Mouse (Mus musculus) retina, postnatal 1 day (tissue): ENCODE measurements around the gene Crk.

Source experiments
- DNase-seq: peaks from one replicate; pipeline ENCODE4 v3.0.0-alpha.2; 2012

Crk gene

DNA sequence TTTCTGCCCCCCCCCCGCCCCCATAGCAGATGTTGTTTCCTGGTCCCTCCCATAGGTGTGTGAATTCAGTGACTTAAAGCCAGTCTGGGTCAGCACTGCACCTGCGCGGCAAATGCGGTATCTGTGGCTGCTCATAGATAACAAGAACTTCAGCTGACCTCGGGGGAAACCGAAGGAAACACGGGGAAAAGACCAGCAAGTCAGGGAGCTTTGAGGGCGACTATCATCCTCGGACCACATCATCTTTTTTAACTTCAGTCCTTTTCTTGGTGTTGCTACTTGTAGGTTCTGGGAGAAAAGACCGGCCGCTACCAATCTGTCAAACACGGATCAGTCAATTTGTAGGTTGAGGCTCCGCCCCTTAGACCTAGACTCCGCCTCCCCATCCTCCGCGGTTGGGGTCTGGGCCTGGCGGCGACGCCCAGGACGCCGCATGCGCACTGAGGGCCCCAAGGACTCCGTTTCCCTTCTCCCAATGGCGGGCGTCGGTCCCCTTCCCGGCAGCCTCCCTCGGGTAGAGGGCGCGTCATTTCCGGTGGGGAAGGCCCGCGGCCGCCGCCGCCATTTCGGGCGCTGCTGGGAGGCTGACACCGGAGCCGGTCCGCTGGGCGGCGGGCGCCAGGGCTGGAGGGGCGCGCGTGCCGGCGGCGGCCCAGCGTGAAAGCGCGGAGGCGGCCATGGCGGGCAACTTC is at the start of gene Crk:
Gene Crk, plus strand, starts transcription at position 513 of the 692 bp plus-strand sequence.
- DNase-seq: peak; percentile 98

DNA sequence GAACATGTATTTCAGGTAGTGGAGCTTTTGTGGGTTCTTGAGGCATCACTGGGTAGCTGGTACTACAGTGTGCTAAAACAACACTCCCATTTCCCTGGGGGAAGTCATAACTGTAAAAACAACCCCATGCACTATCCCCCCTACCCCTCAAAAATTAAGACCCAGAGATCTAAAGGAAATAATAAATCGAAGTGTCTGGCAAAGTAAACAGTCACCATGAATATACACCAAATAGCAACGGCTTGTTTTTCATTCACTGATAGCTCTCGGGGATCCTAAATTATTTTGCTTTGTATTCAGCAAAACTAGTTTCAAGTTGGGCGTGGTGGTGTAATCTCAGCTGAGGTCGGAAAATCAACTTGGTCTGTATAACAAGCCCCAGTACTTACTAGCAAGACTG is 49.0 kb upstream of the Crk start:
- no peak for DNase-seq

DNA sequence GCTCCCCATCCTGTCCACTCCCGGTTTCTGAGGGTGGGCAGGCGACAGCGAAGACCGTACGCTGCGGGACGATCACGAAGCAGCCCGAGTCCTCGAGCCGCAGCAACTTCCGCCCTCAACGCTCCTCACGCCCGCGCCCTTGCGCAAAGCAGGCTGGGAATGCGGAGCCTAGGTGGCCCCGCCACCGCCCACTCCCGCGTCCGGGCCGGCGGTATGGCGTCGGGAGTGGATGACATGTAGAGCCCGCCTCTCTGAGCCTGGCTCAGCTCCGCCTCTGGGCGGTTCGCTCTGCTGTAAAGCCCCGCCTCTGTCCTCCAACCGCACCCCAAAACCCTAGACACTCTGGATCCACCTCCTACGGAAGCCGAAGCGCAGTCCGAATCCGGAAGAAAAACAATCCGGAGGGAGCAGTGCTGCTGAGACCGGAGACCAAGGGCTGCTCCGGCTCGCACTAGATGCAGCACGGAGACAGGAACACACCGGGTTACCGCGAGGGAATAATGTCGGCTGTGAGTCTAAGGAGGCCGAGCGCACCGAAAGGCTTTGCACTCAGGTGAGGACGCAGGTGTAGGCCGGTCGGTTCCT is 48.3 kb upstream of the Crk start, which contains the start of gene Inpp5k:
Gene Inpp5k, plus strand, starts transcription at position 344 of the 585 bp plus-strand sequence.
- DNase-seq: peak; percentile 98

DNA sequence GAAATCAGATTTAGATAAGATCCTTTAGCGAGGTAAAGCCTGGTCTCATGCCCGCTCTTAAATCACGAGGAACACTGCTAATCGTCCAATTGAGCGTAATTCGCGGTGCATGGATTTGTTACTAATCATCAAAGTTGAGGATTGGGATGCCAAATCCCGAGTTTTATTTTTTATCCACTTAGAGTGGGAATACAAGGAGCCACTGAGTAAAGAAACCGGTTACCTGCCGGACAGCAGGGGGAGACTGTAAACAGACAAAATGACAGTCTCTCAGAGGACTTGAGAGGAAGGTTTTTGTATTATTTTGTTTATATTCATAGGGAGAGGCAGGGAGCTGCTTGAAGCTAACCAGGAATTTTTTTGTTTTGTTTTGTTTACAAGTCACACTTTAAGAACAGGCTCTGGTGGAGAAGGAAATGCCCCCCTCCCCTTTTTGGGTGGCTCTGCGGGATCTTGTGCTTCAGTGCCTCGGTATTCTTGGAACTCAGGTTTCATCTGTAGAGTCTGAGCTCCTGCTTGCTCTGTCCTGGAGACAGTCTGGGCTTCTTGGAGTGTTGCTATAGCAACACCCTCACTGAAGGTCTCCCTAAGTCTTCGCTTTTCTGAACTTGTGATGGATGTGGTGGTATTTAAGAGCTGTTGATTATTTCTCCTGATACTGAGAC is 47.4 kb upstream of the Crk start:
- peak; percentile 50 for DNase-seq

DNA sequence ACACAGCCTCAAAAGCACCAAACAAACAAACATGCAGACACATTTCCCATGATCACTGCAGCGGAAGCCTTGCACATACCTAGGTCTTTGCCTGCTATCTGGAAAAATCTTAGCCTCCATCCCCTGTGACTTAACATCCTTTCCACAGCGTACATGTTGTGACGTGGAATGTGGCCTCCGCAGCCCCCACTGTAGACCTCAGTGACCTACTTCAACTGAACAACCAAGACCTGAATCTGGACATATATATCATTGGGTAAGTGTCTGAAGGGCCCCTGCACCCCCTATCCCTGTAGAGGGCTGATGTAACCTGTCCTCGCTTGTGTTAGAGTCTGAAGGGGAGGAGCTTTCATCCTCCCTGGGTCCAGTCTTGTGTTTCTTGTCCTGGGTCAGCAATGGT is 46.1 kb upstream of the Crk start:
- DNase-seq: no peak

DNA sequence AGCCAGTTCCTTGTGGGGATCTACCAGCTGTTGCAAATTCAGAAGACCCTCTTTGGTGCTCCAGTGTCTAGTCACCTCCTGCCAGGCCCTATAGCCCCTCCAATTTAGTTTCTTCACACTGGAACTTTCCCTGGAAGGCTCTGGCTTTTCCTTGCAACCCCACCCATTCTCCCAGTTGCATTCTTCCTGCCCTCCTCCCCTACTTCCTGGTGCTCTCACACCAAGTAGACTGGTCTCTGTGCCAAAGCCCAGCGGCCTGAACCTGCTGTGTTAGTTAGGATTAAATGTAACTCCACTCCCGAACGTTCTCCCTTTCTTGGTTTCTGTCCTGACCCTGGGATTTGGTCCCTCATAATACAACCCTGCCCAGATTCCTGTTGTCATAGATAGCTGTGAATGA is 44.3 kb upstream of the Crk start:
- DNase-seq: no peak

DNA sequence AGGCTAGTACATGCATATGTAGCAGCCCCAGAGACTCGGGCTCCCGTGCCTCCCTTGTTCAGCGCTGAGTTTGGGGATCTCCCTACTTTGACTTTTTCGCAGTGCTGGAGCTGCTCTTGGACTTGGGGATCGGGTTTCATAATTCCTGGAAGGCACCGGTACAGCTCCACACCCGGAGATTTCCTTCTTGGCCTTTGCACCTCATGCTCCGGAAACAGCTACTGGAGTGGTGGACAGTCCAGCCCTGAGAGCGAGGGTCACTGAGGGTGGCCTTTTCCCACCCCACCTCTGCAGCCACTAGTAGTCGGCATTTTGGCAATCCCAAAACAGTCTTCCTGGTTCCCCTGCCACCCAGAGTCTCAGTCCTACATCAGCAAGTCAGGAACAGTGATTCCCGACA is 43.7 kb upstream of the Crk start:
- DNase-seq: no peak

DNA sequence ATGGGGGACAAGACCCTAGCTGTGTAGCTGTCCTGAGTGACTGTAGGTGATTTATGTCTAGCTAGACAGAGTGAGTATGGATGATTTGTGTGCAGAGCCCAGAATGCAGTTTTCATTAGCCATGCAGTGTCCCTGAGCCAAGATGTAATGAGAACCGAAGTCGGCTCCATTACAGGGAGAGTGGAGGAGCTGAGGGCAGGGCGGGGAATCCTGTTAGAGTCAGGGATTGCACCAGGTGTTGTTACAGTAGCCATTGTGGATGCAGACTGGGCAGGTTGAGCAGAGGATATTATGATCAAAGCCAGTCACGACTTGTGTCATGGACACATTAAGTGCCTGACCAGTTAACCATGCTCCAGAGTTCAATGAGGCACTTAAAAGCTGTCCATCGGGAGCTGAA is 35.7 kb upstream of the Crk start:
- DNase-seq: no peak

DNA sequence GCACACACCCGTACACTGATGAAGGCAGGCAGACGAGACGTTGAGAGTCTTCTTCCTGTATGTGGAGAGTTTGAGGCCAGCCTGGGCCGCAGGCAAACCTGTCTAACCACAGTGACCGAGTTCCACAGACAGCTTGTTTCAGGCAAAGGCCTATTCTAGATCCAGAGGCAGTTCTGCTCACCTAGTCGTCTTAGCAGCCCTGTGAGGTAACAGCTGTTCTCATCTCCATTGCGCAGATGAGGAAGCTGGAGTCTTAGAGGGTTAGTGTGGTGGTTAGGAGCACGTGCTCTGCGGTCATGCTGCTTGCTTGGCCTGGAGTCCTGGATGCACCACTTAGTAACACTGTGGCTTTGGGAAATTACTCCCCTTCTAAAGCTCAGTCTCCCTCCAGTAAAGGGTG is 34.4 kb upstream of the Crk start:
- no peak for DNase-seq

DNA sequence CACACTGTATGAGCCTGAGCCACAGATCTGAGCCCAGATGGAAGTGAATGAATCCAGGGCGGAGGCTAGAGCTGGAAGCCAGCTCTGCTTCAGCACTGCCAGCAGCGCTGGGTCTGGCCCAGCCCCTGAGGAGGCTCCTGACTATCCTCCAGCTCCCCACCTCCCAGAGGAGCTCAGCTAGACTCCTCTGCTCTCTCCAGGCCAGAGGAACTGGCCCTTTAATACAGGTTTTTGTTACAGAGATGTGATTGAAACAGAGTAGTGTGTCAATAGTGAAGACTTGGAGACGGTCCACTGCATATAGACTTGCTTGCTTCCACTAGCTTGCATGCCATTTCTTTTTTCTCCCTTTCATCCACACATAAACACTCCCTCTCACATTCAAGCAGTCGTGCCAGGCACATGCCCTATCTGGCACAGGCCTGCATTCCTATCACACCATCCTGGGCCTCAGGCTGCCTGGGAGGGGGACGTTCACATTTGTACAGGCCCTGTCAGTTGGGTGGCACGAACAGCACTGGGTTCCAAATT is 31.3 kb upstream of the Crk start:
- no peak for DNase-seq

DNA sequence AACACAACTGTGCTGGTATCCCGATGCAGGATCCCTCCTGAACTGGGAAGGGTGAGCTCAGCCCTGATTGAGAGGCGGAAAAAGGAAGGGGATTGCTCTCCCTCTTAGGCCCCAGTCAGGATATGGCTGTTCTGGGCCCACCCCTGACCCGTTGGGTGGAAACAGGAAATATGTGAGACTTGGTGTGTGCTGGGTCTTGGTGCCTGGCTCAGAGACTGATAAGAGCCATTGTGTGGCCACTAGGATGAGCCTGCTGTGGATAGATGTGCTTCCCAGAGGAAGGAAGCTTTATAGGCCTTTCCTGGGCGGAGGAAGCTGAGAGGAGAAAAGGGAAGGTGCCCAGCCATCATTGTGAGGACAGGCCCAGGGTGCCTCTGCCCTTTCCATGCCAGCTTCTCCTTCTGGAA is 29.9 kb upstream of the Crk start:
- DNase-seq: no peak

DNA sequence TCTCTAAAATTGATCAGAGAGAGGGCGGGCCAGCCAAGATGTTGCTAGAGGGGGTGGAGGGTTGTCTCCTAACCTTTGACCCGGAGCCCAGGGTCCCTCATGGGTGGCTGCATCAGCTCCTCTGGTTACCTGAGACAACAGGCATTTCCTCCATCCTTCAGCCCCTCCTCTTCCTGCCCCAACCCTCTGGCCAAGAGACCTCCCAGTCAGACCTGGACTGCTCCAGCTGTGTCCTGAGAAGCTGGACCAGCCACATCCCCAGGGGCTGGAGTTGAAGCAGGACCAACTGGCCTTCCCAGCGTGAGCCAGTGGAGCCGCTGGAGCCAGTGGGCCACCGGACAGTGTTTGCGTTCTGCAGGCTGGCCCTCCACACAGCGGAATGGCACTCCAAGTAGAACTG is 28.7 kb upstream of the Crk start, which contains the start of gene Myo1c:
Gene Myo1c, plus strand, starts transcription at position 194 of the 400 bp plus-strand sequence.
- DNase-seq: no peak

DNA sequence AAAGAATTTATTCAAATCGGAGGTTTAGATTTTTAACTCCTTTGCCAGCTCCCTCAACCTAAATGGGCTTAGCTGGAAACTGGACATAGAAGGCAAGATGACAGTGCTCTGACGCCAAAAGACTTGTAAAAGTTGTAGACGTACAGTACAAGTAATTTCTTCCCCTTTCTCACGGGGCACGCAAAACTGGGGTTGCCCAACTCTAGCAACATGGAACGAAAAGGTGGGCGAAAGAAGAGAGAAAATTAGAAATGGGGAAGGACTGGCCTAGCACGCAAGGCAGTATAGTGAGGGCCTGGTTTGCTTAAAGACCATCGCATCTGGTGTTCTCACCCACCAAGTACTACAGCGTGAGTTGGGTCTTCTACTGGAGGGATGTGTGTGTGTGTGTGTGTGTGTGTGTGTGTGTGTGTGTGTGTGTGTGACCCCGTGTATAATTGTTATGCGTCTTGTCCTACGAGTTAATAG is 28.1 kb upstream of the Crk start:
- DNase-seq: no peak

DNA sequence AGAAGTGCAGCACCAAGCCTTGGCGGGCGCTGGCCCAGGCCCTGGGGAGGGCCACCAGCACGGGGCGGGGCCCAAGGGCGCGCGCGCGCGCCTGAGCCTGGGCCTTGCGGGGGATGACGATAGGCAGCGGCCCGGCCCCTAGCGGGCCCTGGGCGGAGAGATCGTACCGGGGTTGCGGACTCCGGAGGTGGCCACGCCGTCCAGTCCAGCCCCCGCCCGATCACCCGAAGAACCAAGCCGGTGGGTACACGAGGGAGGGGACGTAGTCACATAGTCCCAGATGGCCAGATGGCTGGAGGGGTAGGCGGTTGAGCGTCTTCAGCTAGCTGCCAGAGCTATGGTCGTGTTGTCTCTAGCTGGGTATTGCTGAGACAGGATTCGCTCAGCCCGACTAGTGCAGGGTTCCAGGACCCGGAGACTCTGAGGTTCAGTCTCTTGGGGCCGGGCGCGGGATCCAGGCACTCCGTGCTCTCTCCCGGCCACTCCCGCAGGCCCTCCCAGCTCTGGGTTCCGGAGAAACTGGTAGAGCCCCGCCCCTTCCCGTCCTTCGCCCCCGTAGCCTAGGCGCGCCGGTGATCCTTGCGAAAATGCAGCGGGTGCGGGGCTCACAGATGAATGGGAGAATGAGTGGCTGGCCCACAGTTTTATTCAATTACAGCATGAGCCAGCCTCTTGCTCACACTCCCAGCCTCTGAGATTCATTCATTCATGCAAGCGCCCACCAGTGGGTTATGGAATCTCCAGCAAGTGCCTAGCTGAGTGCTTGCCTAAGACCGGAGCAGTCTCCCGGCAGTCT is 27.4 kb upstream of the Crk start:
- peak; percentile 73 for DNase-seq

DNA sequence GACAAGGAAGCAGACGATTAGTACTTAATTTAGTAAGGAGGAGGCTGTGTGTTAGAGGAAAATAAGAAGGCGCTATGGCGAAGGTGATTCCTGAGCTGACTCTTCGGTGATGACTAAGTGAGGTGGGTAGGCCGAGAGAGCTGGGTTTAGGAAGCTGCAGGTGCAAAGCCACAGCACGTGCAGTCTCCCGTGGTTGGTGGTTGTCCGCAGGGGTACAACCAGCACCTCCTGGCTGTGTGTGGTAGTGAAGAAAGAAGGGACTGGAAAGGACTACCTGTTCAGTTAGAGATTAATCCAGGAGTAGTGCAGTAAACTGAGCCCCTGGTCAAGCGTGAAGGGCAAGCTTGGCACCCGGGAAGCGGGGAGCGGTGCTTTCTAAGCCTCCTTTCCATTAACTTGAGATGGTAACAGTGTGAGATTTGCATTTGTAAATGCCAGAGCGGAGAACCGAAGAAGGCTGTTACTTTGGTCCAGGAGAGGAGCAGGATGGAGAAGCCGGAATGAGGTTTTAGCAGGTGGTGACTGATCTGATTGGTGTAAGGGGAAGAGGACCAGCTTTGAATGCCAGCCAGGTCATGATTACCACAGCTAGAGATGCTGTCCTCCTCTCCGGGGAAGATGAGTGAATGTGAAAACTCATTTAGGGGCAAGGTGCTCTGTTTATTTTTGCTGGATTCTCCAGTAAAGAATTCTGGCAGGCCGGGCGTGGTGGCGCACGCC is 26.7 kb upstream of the Crk start:
- DNase-seq: no peak

DNA sequence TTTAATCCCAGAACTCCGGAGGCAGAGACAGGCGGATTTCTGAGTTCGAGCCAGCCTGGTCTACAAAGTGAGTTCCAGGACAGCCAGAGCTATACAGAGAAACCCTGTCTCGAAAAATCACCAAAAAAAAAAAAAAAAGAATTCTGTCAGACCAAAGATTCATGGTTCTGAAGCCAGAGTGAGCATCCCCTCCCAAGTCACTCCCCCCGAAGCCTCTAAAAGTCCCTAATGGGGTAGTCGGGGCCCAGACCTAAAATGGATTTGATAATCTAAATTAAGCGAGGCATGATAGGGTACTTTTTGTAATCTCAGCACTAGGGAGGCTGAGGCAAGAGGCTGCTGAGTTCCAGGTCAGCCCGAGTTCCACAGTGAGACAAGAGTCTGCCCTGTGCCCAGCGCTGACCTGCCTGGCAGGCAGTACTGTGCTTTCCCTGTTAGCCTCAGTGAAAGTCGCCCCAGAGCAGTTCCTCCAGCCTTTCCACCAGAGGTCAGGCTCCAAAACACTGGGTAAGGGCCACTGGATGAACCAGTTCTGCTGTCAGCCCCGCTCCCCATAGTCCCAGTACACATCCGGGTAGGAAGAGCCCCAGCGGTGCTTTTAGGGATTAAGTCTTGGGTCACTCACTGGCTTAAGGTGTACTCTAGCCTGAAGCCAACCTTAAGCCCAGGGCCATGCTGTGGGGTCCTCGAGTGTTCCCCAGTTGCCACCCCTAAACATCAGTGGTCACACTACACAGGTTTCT is 25.9 kb upstream of the Crk start:
- peak; percentile 26 for DNase-seq

DNA sequence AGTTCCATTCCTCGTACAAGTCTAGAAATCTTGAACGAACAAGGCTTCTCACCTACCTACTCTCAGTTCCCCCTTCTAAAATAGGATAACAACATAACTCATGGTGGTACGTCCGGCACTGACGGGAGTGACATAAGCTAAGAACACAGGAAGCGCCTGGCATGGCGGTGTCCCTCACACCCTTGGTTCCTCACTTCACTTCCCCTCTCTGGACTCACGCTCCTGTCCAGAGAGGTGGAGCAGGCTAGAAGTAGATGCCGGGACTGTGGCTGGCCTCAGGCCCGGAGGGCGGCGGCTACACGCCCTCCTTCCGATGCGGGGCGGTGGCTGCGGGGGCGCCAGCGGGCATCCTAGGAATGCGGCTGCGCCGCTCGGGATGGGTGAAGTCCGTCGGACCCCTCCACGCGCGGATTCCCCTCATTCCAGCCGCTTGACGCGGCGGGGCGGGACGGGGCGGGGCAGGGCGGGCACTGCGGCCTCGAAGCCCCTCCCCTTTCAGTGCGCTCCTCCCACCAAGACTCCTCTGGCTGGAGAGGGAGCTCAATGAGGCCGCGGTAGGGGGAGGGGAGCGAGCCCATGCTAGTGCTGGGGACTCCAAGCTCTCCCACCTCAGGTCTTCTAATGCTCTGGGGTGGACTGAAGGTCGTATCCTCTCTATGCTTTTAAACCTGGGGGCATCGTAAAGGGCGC is 25.1 kb upstream of the Crk start:
- DNase-seq: peak; percentile 93

DNA sequence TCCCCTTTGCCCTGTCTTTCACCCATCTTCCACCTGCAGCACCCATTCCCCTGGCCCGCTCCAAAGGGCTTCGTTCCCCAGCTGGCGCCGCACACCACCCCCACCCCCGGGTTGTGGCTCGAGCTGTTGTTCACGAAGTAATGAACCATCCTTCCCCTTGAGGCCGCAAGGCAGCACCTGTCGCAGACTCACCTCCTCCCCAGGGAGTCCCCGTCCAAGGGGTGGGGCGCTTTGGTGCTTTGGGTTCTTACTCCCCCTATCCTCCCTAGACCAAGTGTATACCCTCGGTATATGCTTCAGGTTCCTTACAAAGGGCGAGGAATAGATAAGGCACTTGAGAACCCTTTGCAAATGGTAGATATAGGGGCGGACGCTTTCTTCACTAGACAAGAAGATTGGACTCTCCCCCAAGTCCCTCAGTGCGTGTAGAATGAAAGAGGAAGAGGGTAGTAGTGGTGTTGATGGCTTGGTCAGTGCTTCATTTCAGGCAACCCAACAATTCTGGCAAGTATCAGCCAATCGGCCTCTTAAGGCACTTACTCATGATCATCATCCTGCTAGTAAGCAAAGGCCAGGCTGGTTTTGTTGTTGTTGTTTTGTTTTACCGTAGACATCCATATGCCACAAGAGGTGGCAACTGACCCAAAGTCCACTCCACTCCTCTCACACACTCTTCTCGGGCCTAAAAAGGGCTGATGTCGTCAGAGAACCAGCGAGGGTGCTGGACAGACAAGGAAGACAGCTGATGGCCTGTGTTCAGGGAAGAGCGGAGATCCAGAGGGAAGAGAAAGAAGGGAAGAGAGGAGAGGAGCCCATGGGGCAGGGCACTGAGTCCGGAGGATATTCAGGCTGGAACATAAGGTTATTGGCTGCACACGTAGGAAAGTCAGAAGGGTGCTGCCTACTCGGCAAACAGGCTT is 24.3 kb upstream of the Crk start:
- no peak for DNase-seq

DNA sequence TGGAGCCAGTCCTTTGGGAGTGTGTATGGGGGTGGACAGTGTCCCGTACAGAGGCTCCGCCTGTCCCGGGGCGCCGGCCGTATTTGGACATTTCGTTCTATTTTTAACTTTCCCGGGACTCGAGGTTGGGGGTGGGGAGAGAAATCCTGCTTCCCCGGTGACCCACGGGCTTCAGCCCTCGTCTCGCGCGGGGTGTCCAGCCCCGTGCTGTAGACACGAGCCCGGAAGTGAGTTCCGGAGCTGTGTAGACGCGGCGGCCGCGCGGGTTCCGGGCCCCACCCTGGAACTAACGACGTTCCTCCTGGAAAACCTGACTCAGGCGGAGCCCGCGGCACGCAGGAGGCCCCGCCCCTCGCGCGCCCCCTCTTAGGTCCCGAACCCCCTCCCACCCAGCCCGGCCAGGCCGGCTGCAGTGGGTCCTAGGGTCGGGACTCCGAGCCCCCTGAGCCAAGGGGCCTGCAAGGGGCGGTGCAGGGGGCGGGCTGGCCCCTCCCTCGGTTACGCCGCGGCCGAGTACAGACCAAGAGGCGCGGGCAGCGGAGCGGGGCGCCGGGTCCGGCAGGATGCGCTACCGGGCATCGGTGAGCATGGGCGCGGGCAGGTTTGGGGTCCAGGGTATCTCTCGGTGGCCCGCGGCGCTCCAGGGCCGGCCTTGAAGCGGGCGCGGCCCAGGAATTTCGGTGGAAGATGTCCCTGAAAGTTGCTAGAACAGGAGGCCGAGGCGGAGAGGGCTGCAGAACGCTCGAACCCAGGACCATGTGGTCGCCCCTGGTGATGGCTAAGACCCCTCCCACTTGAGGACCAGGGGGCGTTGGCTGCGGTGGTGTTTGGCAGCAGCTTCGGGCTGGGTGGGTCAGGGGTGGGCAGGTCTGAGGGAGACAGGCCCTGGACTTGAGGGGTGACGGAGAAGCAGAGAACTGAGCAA is 23.2 kb upstream of the Crk start:
- peak; percentile 71 for DNase-seq
